Mouse (Mus musculus) frontal cortex, postnatal 10 days (tissue): ENCODE measurements around the gene Barx2.

Experiments used
- DNase-seq, 2 experiments: peaks; one replicate each; pipeline ENCODE4 v3.0.0; 2022; ENCODE audit warnings: low spot score in 2 of 2, mixed read lengths in 1 of 2

Gene Barx2

GRCm38 (mm10) chr9:31808753-31809152, 104.5 kb downstream of the Barx2 start:
- DNase-seq = no peak

GRCm38 (mm10) chr9:31802641-31803040, 110.6 kb downstream of the Barx2 start:
- DNase-seq = no peak
